Mouse (Mus musculus) thymus, postnatal 10 days (tissue): Measurements from ENCODE around the gene F8a.
A peak's percentile ranks its signal among the peaks of the same experiment; 100 is the strongest.
"Not testable (repeated sequence)": the region's sequence is repeated elsewhere in the genome, so short reads cannot be mapped to it uniquely, and the experiment has no call there.

Experiments
- DNase-seq, 2 experiments: peaks; one replicate each; pipeline ENCODE4 v3.0.0; 2021; ENCODE audit warnings: low spot score in 2 of 2

F8a gene

DNA sequence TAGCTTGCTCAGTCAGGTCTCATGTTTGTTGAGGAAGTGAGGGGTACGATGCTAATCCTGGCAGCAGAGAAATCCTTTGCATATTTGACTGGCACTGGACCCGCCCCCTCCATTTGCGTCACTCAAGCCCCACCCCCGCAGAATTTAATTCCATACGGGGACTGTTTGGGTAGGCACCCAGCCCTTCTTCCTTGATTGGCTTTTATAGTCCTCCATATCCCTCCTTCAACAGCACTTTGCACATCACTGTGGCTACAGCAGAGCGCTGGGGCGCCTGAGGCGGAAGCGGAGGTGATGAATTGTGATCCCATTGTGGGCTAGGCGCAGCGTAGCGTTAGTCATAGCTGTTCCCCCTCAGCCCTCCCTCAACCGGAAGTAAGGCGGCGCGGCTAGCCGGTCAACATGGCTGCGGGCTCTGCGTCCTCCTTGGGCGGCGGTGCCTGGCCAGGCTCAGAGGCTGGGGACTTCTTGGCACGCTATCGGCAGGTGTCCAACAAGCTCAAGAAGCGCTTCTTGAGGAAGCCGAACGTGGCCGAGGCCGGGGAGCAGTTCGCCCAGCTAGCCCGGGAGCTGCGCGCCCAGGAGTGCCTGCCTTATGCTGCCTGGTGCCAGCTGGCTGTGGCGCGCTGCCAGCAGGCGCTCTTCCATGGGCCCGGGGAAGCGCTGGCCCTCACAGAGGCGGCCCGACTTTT, at the start of gene F8a:
TSS of gene F8a (plus strand) at position 378 of the 692 bp plus-strand sequence.
- DNase-seq: peak; percentile 63 to 71

- DNase-seq: not testable (repeated sequence)
These were observed 36.2 kb upstream of the F8a start, which contains the start of gene Xlr3b for GRCm38 (mm10) chrX:73191934-73192333. TSS of gene Xlr3b (plus strand) at chrX:73192207.

DNA sequence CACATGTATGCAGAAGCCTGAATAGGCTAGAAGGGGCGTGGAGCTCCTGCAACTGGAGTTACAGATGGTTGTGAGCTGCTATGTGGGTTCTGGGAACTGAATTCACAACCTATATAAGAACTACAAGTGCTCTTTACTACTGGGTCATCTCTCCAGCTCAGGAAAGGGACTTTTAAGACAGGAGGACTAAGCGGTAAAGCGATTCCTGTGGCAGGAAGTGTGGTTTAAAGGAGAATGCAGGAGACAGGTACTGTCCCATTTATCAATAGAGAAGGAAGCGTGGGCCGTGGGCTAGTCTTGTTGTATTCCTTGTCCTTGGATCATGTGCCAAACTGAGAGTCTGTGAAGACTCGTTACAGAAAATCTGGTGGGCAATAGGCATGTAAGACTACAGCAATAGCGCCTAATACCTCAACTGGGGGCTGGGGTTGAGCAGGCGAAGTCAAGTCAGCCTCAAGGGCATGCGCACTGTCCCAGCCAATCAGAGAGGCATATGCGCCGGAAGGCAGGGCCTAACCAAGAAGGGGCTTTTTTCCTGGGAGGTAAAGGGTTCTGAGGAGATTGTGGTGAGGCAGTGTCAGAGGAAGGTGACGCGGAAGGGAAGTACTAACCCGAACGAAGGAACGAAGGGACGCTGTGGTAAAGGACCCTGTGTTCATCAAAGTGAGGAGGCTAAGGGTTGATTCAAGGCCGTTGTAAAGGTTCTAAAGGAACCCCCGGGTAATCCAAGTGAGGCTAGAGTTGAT, 14.1 kb upstream of the F8a start, which contains the start of gene Xlr4b:
TSS of gene Xlr4b (plus strand) at position 515 of the 746 bp plus-strand sequence.
- DNase-seq: not testable (repeated sequence)

GRCm38 (mm10) chrX:73225365-73225764, 2.7 kb upstream of the F8a start:
- no peak for DNase-seq

DNA sequence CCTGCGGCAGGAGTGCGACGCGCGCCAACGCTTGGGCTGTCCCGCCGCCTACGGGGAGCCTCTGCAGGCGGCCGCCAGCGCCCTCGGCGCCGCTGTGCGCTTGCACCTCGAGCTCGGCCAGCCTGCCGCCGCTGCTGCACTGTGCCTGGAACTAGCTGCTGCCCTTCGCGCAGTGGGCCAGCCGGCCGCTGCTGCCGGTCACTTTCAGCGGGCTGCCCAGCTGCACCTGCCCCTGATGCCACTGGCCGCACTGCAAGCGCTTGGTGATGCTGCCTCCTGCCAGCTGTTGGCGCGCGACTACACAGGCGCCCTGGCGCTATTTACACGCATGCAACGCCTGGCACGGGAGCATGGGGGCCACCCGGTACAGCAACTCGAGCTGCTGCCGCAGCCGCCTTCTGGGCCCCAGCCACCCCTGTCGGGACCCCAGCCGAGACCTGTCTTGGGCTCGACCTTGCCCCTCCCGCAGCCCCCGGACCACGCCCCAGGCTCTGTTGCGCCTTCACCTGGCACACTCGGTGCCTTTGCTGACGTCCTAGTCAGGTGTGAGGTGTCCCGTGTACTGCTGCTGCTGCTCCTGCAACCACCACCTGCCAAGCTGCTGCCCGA, 619 bp downstream of the F8a start:
- peak; percentile 58 to 65 for DNase-seq

DNA sequence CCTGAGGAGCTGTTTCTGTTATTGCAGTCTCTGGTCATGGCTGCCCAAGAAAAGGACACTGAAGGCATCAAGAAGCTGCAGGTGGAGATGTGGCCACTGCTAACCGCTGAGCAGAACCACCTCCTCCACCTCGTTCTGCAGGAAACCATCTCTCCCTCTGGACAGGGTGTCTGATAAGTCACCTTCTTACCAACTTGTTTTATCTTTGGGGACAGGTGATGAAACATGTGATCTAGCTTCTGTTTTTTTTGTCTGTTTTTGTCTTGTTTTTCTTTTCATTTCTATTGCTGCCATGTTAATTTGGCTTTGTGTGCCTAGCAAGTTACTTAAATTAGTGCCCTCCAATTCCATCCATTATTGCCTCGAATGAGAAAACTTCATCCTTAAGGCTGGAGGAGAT, 1.2 kb downstream of the F8a start:
- DNase-seq: no peak

DNA sequence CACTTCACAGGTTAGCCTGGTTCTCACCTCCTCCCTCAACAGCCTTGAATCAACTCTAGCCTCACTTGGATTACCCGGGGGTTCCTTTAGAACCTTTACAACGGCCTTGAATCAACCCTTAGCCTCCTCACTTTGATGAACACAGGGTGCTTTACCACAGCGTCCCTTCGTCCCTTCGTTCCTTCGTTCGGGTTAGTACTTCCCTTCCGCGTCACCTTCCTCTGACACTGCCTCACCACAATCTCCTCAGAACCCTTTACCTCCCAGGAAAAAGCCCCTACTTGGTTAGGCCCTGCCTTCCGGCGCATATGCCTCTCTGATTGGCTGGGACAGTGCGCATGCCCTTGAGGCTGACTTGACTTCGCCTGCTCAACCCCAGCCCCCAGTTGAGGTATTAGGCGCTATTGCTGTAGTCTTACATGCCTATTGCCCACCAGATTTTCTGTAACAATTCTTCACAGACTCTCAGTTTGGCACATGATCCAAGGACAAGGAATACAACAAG, 14.8 kb downstream of the F8a start, which contains the start of gene Xlr4c:
TSS of gene Xlr4c (minus strand) at position 310 of the 505 bp plus-strand sequence.
- peak in 1 of 2 experiments; percentile 32 for DNase-seq

GRCm38 (mm10) chrX:73262428-73262827, 34.3 kb downstream of the F8a start:
- not testable (repeated sequence) for DNase-seq

DNA sequence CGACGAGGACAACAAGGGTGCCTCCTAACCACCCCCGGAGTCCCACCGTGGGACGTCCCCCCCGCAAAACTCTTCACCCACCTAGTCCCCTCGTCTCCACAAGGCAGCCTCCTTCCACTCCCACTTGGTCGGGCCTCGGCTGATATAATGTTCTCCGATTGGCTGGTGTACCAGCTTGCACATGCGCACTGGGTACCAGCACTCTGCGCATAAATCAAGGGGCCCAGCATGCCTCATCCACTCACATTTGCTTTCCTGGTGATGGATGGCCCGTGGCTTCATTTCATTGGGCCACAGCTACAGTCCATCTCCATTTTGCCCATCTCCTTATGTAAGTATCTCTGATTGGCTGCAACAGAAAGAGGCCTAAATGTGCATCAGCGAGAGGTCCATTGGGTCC, 37.2 kb downstream of the F8a start, which contains the start of gene Xlr3c:
TSS of gene Xlr3c (minus strand) at position 121 of the 400 bp plus-strand sequence.
- DNase-seq: not testable (repeated sequence)
